Comparison of ENCODE assay signal across 10 mouse cellular contexts in the genomic region with DNA sequence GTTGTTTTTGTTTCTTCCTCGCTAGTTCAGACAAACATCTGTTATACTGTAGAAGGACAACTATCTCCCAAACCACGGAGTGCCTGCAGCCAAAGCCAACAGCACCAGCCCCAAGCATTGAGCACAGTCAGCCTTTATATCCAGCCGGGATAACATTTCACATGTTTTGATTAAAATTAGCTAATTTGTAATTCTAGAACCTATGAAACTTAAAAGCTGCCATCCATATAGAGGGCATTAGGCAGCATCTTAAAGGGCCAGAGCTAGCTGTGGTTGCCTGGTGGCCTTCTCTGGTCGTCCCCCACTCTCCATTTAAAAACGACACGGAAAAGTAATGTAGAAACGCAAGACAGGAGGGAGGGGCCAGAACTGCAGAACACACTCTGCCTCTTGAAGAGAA. TPM values are rescaled to one million over a fixed set of nuclear protein-coding genes. Genes with fewer than 3 reads are reported as not detected.
DNase-seq lines count a peak whose midpoint lies in the region; ATAC-seq lines count a peak whose summit lies in the region.
"Had no signal": no experiment of that assay in that cellular context is flagged by ENCODE, and none has a peak within 500 bp of the region (broad histone marks: within the 10 kb centered on the region; RNA-seq: fewer than 3 reads in every experiment).

No protein-coding gene starts in this region.

- ATAC-seq in kidney, embryonic 15.5 days (replicated peaks; ENCODE audit: low FRiP score), result no peak
- no peak for ATAC-seq in forebrain, embryonic 11.5 days (replicated peaks; ENCODE audit: low FRiP score)
- ATAC-seq in intestine, embryonic 14.5 days (replicated peaks; ENCODE audit: low FRiP score, low TSS enrichment, low read depth), result no peak
- ATAC-seq in neural tube, embryonic 14.5 days (ENCODE audit: low read depth), result no peak
- ATAC-seq in erythroid progenitor cell, adult 5-6 weeks (replicated peaks; ENCODE audit: low FRiP score, poor library complexity, severe bottlenecking), result no peak

- no peak overlapping the region; the same call in 1 of the 2 replicates for H3K27ac ChIP-seq in kidney, embryonic 15.5 days
- H3K27ac ChIP-seq in forebrain, embryonic 11.5 days (ENCODE audit: low read depth, low read length), result no peak overlapping the region
- H3K27ac ChIP-seq in intestine, embryonic 14.5 days (ENCODE audit: low read depth), result no peak overlapping the region
- H3K27ac ChIP-seq in neural tube, embryonic 14.5 days (ENCODE audit: low read depth, low read length), result no peak overlapping the region

- DNase-seq in kidney, adult 11 months, result no peak
- no peak for DNase-seq in forebrain, embryonic 11.5 days (ENCODE audit: low spot score)
- no peak for DNase-seq in intestine, embryonic 14.5 days (ENCODE audit: low spot score)
- DNase-seq in adrenal gland, postnatal 4 days (ENCODE audit: low spot score in 2 of 2), result no peak
- DNase-seq in testis, postnatal 10 days (ENCODE audit: low spot score), result no peak
- DNase-seq: thymus, adult 18-20 months had no signal

- WGBS in kidney, embryonic 15.5 days, result 4% methylated on average over 7 of the region's 7 CpGs
- 4% methylated on average over 7 of the region's 7 CpGs for WGBS in forebrain, embryonic 11.5 days
- WGBS in intestine, embryonic 14.5 days, result 10% methylated on average over 7 of the region's 7 CpGs
- 4% methylated on average over 7 of the region's 7 CpGs for WGBS in neural tube, embryonic 14.5 days

- H3K9me3 ChIP-seq in kidney, embryonic 15.5 days (replicated peaks), result no peaks in the 10 kb centered on the region
- H3K9me3 ChIP-seq in forebrain, embryonic 11.5 days (ENCODE audit: control insufficient read depth, low read length), result no peaks in the 10 kb centered on the region
- no peaks in the 10 kb centered on the region for H3K9me3 ChIP-seq in intestine, embryonic 14.5 days (ENCODE audit: control insufficient read depth, low read length)
- no peaks in the 10 kb centered on the region for H3K9me3 ChIP-seq in neural tube, embryonic 14.5 days (ENCODE audit: control insufficient read depth, low read length)

- peak overlapping the region; percentile 98 for H3K4me2 ChIP-seq in kidney, embryonic 15.5 days
- peak overlapping the region; percentile 93 for H3K4me2 ChIP-seq in forebrain, embryonic 11.5 days (ENCODE audit: low read depth, low read length, severe bottlenecking)
- H3K4me2 ChIP-seq in intestine, embryonic 14.5 days (ENCODE audit: low read length), result peak overlapping the region; percentile 79
- peak overlapping the region; percentile 96 for H3K4me2 ChIP-seq in neural tube, embryonic 14.5 days (ENCODE audit: low read depth, low read length)

- H3K27me3 ChIP-seq in kidney, embryonic 15.5 days, result peaks cover 65% of the 10 kb centered on the region
- peaks cover 10% of the 10 kb centered on the region for H3K27me3 ChIP-seq in forebrain, embryonic 11.5 days (ENCODE audit: control insufficient read depth, insufficient read depth, low read length)
- peaks cover 47% of the 10 kb centered on the region for H3K27me3 ChIP-seq in intestine, embryonic 14.5 days (replicated peaks; ENCODE audit: control insufficient read depth, insufficient read depth, low read length)
- H3K27me3 ChIP-seq in neural tube, embryonic 14.5 days (ENCODE audit: control insufficient read depth, insufficient read depth, low read length), result no peaks in the 10 kb centered on the region

- H3K4me1 ChIP-seq in kidney, embryonic 15.5 days, result peaks cover 36% of the 10 kb centered on the region
- H3K4me1 ChIP-seq in forebrain, embryonic 11.5 days (replicated peaks; ENCODE audit: control insufficient read depth, insufficient read depth, low read length), result peaks cover 8% of the 10 kb centered on the region; the same call in 1 of the 2 replicates
- peaks cover 13% of the 10 kb centered on the region; the same call in 1 of the 2 replicates for H3K4me1 ChIP-seq in intestine, embryonic 14.5 days (replicated peaks; ENCODE audit: control insufficient read depth, insufficient read depth, low read length)
- peaks cover 28% of the 10 kb centered on the region for H3K4me1 ChIP-seq in neural tube, embryonic 14.5 days (ENCODE audit: control insufficient read depth, insufficient read depth, low read length)

- no peaks in the 10 kb centered on the region for H3K36me3 ChIP-seq in kidney, embryonic 15.5 days
- H3K36me3 ChIP-seq in forebrain, embryonic 11.5 days (ENCODE audit: control insufficient read depth, insufficient read depth, low read length), result no peaks in the 10 kb centered on the region
- no peaks in the 10 kb centered on the region for H3K36me3 ChIP-seq in intestine, embryonic 14.5 days (ENCODE audit: control insufficient read depth, insufficient read depth, low read length)
- H3K36me3 ChIP-seq in neural tube, embryonic 14.5 days (ENCODE audit: control insufficient read depth, insufficient read depth, low read length), result no peaks in the 10 kb centered on the region

- no peak overlapping the region for H3K9ac ChIP-seq in kidney, embryonic 15.5 days
- H3K9ac ChIP-seq in forebrain, embryonic 11.5 days (ENCODE audit: low read length), result peak overlapping the region; percentile 20; the same call in 1 of the 2 replicates
- no peak overlapping the region for H3K9ac ChIP-seq in intestine, embryonic 14.5 days (ENCODE audit: low read length)
- peak overlapping the region; percentile 83 for H3K9ac ChIP-seq in neural tube, embryonic 14.5 days (replicated peaks; ENCODE audit: low read depth, low read length)

- H3K4me3 ChIP-seq in kidney, embryonic 15.5 days (replicated peaks), result peak overlapping the region; percentile 87
- H3K4me3 ChIP-seq in forebrain, embryonic 11.5 days (ENCODE audit: low read depth, low read length), result peak overlapping the region; percentile 87
- peak overlapping the region; percentile 73 for H3K4me3 ChIP-seq in intestine, embryonic 14.5 days (ENCODE audit: low read depth, low read length)
- H3K4me3 ChIP-seq in neural tube, embryonic 14.5 days (ENCODE audit: low read depth, low read length), result peak overlapping the region; percentile 84

RNA-seq across cellular contexts. Expression of a gene that starts 2.3 kb away (rescaled TPM):
- polyA plus RNA-seq in kidney, embryonic 15.5 days (2015; fragmentation: Nextera tagmentation; extraction: Ambion mirVana), result 2.1 TPM in 2 replicates
- polyA plus RNA-seq in forebrain, embryonic 11.5 days (2014; fragmentation: Nextera tagmentation; extraction: Ambion mirVana), result 5.5 and 5.7 TPM in 2 replicates
- polyA plus RNA-seq in intestine, embryonic 14.5 days (2014; fragmentation: Nextera tagmentation; extraction: Ambion mirVana), result 1.5 TPM in 2 replicates
- 12.3 and 17.0 TPM in 2 replicates for polyA plus RNA-seq in neural tube, embryonic 14.5 days (2014; fragmentation: Nextera tagmentation; extraction: Ambion mirVana)
- 1 to 10 TPM; 6.5 TPM for total RNA-seq in adrenal gland, postnatal 4 days (2021)
- total RNA-seq in erythroid progenitor cell, adult 5-6 weeks (2015; ENCODE audit: low replicate concordance), result not detected in 2 replicates
- not detected in 2 replicates for total RNA-seq in erythroid progenitor cell, adult 5-6 weeks (2017; ENCODE audit: low replicate concordance)
- total RNA-seq: monocyte, adult 5-6 weeks had no signal

RNA-seq across cellular contexts. Expression of a gene that starts 2.4 kb away (rescaled TPM):
- polyA plus RNA-seq in kidney, embryonic 15.5 days (2015; fragmentation: Nextera tagmentation; extraction: Ambion mirVana), result 0.71 and 0.96 TPM in 2 replicates
- polyA plus RNA-seq in forebrain, embryonic 11.5 days (2014; fragmentation: Nextera tagmentation; extraction: Ambion mirVana), result 1.3 and 1.7 TPM in 2 replicates
- polyA plus RNA-seq in intestine, embryonic 14.5 days (2014; fragmentation: Nextera tagmentation; extraction: Ambion mirVana), result 0.65 and 0.69 TPM in 2 replicates
- 1.7 and 2.4 TPM in 2 replicates for polyA plus RNA-seq in neural tube, embryonic 14.5 days (2014; fragmentation: Nextera tagmentation; extraction: Ambion mirVana)
- total RNA-seq in adrenal gland, postnatal 4 days (2021), result under 1 TPM; 0.67 to 0.85 TPM
- not detected in 2 replicates for total RNA-seq in erythroid progenitor cell, adult 5-6 weeks (2015; ENCODE audit: low replicate concordance)
- not detected in 2 replicates for total RNA-seq in erythroid progenitor cell, adult 5-6 weeks (2017; ENCODE audit: low replicate concordance)
- total RNA-seq: monocyte, adult 5-6 weeks had no signal

RNA-seq across cellular contexts. Expression of a gene that starts 49.2 kb away (rescaled TPM):
- 14.5 and 15.3 TPM in 2 replicates for polyA plus RNA-seq in kidney, embryonic 15.5 days (2015; fragmentation: Nextera tagmentation; extraction: Ambion mirVana)
- polyA plus RNA-seq in forebrain, embryonic 11.5 days (2014; fragmentation: Nextera tagmentation; extraction: Ambion mirVana), result 15.1 and 16.0 TPM in 2 replicates
- polyA plus RNA-seq in intestine, embryonic 14.5 days (2014; fragmentation: Nextera tagmentation; extraction: Ambion mirVana), result 12.2 and 13.9 TPM in 2 replicates
- polyA plus RNA-seq in neural tube, embryonic 14.5 days (2014; fragmentation: Nextera tagmentation; extraction: Ambion mirVana), result 14.4 and 17.3 TPM in 2 replicates
- total RNA-seq in adrenal gland, postnatal 4 days (2021), result 10 to 100 TPM; 16.9 to 17.0 TPM
- total RNA-seq in erythroid progenitor cell, adult 5-6 weeks (2015; ENCODE audit: low replicate concordance), result 0.72 TPM in 1 of 2 replicates, not detected in the other
- 1.7 and 6.1 TPM in 2 replicates for total RNA-seq in erythroid progenitor cell, adult 5-6 weeks (2017; ENCODE audit: low replicate concordance)

Comparison
In these comparisons a context has a peak if more than half of its experiments do, and no peak if none do; other contexts are left out.
1. H3K9ac ChIP-seq: peak in forebrain, embryonic 11.5 days (single experiment) and neural tube, embryonic 14.5 days (single experiment); none in kidney, embryonic 15.5 days (single experiment) and intestine, embryonic 14.5 days (single experiment).
2. Peak in every context shown above with its lines, with median percentiles within 50 percentile points of each other: H3K4me2 ChIP-seq and H3K4me3 ChIP-seq.